In genomic region chr1:84599025-84599424, GRCm38 (mm10) we compare ENCODE assay signal across 21 mouse cellular contexts.
DNase-seq lines count a peak whose midpoint lies in the region; ATAC-seq and TF ChIP-seq lines count a peak whose summit lies in the region.
"Had no signal": no experiment of that assay in that cellular context is flagged by ENCODE, and none has a peak within 500 bp of the region (broad histone marks: within the 10 kb centered on the region; RNA-seq: fewer than 3 reads in every experiment).

No protein-coding gene starts in this region.

- dilution Hi-C loops in CH12.LX (cut with MboI; ENCODE audit: extremely low pct_ligation_motif_present, extremely low pct_unique_long_range_greater_than_20kb, low sequenced_read_pairs): no loop called here

- H3K4me1 ChIP-seq in forebrain, postnatal 0 days (ENCODE audit: insufficient read depth): no peaks in the 10 kb centered on the region
- peaks cover 8% of the 10 kb centered on the region for H3K4me1 ChIP-seq in forebrain, embryonic 16.5 days (replicated peaks; ENCODE audit: control insufficient read depth, insufficient read depth, low read length)
- 0 out of 2 replicates have a peak, but pooled peaks cover 9% of the 10 kb centered on the region for H3K4me1 ChIP-seq in midbrain, embryonic 13.5 days (replicated peaks)
- H3K4me1 ChIP-seq in midbrain, embryonic 10.5 days: no peaks in the 10 kb centered on the region
- peaks cover 0 to 8% of the 10 kb centered on the region in 2 experiments; a peak in 2 of 4 replicates for H3K4me1 ChIP-seq in CH12.LX (ENCODE audit: control insufficient read depth in 1 of 2, insufficient read depth in 2 of 2)
- no peaks in the 10 kb centered on the region for H3K4me1 ChIP-seq in midbrain, postnatal 0 days (ENCODE audit: insufficient read depth, low read length)
- H3K4me1 ChIP-seq: embryonic facial prominence, embryonic 13.5 days; forebrain, embryonic 13.5 days; heart, embryonic 10.5 days had no signal

- H3K9ac ChIP-seq in forebrain, postnatal 0 days: no peak overlapping the region
- no peak overlapping the region for H3K9ac ChIP-seq in forebrain, embryonic 16.5 days (replicated peaks; ENCODE audit: low read depth, low read length)
- H3K9ac ChIP-seq in midbrain, embryonic 13.5 days (replicated peaks): no peak overlapping the region
- H3K9ac ChIP-seq in CH12.LX (ENCODE audit: insufficient read depth, low read depth): no peak overlapping the region
- H3K9ac ChIP-seq in midbrain, postnatal 0 days (replicated peaks; ENCODE audit: low read length, poor library complexity, severe bottlenecking): no peak overlapping the region
- H3K9ac ChIP-seq: embryonic facial prominence, embryonic 13.5 days; forebrain, embryonic 13.5 days had no signal

- no peak for ATAC-seq in forebrain, postnatal 0 days
- no peak for ATAC-seq in forebrain, embryonic 16.5 days
- ATAC-seq in midbrain, embryonic 13.5 days: no peak
- ATAC-seq in midbrain, postnatal 0 days (ENCODE audit: low FRiP score): no peak
- ATAC-seq: activated CD4-positive, CD25-positive, alpha-beta regulatory T cell, adult 4 months; forebrain, embryonic 13.5 days; inflammation-experienced regulatory T-cells, adult 6 months; Patski had no signal

- H3K27ac ChIP-seq in forebrain, postnatal 0 days (ENCODE audit: low read depth, low read length): 0 out of 2 replicates have a peak overlapping the region, but pooled peaks have one; percentile 15
- no peak overlapping the region for H3K27ac ChIP-seq in forebrain, embryonic 16.5 days (ENCODE audit: low read length)
- peak overlapping the region; percentile 56 for H3K27ac ChIP-seq in midbrain, embryonic 13.5 days
- H3K27ac ChIP-seq in midbrain, embryonic 10.5 days (replicated peaks): no peak overlapping the region
- no peak overlapping the region for H3K27ac ChIP-seq in CH12.LX (ENCODE audit: insufficient read depth, low read depth)
- peak overlapping the region; percentile 18 for H3K27ac ChIP-seq in midbrain, postnatal 0 days (ENCODE audit: low read depth, low read length)
- H3K27ac ChIP-seq: embryonic facial prominence, embryonic 13.5 days; forebrain, embryonic 13.5 days; heart, embryonic 10.5 days had no signal

- no peak for TF ChIP-seq CTCF in forebrain, postnatal 0 days (IDR thresholded peaks at IDR 0.05; ENCODE audit: low read depth)
- TF ChIP-seq CTCF in CH12.LX (conservative IDR thresholded peaks at IDR 0.05 in 1 of 2, IDR thresholded peaks at IDR 0.05 in 1 of 2; ENCODE audit: low read depth in 2 of 2, low read length in 2 of 2): no peak
- no peak for TF ChIP-seq CTCF in midbrain, postnatal 0 days (IDR thresholded peaks at IDR 0.05)

- no peak for TF ChIP-seq RAD21 in CH12.LX (IDR thresholded peaks at IDR 0.05; ENCODE audit: low read depth, low read length)

- H3K9me3 ChIP-seq in forebrain, postnatal 0 days (ENCODE audit: low read length): no peaks in the 10 kb centered on the region
- peaks cover 2% of the 10 kb centered on the region; the same call in 1 of the 2 replicates for H3K9me3 ChIP-seq in forebrain, embryonic 16.5 days (ENCODE audit: control insufficient read depth, low read length)
- H3K9me3 ChIP-seq in midbrain, embryonic 13.5 days: no peaks in the 10 kb centered on the region
- 0 out of 2 replicates have a peak, but pooled peaks cover 3% of the 10 kb centered on the region for H3K9me3 ChIP-seq in midbrain, embryonic 10.5 days (replicated peaks)
- no peaks in the 10 kb centered on the region for H3K9me3 ChIP-seq in CH12.LX (replicated peaks; ENCODE audit: low read length)
- no peaks in the 10 kb centered on the region for H3K9me3 ChIP-seq in midbrain, postnatal 0 days (ENCODE audit: low read length)
- H3K9me3 ChIP-seq: embryonic facial prominence, embryonic 13.5 days; forebrain, embryonic 13.5 days; heart, embryonic 10.5 days had no signal

- WGBS in forebrain, postnatal 0 days: 86% methylated on average over 5 of the region's 5 CpGs
- WGBS in forebrain, embryonic 16.5 days: 82% methylated on average over 5 of the region's 5 CpGs
- WGBS in midbrain, embryonic 13.5 days: 91% methylated on average over 5 of the region's 5 CpGs
- 93% methylated on average over 5 of the region's 5 CpGs for WGBS in midbrain, embryonic 10.5 days
- WGBS in midbrain, postnatal 0 days: 95% methylated on average over 5 of the region's 5 CpGs

- no peak for TF ChIP-seq POLR2A in CH12.LX (IDR thresholded peaks at IDR 0.05; ENCODE audit: low read depth, low read length)

- DNase-seq in forebrain, postnatal 0 days: no peak
- DNase-seq in midbrain, embryonic 10.5 days (ENCODE audit: low spot score): no peak
- peak; percentile 15 for DNase-seq in CH12.LX (ENCODE audit: extremely low read depth)
- no peak for DNase-seq in midbrain, postnatal 0 days (ENCODE audit: low spot score)
- no peak for DNase-seq in testis, postnatal 10 days (ENCODE audit: low spot score)
- DNase-seq: adrenal gland, postnatal 14 days; cerebellum, adult 11-12 months; cerebellum, adult 9-11 months; cerebellum, postnatal 36 days; gastrocnemius, postnatal 10 days; heart, adult 18-20 months; heart, postnatal 10 days; heart, postnatal 4 days had no signal

- no peak overlapping the region for H3K4me3 ChIP-seq in forebrain, postnatal 0 days (ENCODE audit: low read depth, low read length)
- no peak overlapping the region for H3K4me3 ChIP-seq in forebrain, embryonic 16.5 days (replicated peaks; ENCODE audit: low read length)
- H3K4me3 ChIP-seq in midbrain, embryonic 13.5 days (replicated peaks): no peak overlapping the region
- H3K4me3 ChIP-seq in midbrain, embryonic 10.5 days: no peak overlapping the region
- no peak overlapping the region for H3K4me3 ChIP-seq in CH12.LX (replicated peaks in 1 of 3; ENCODE audit: low read depth in 2 of 3, low read length in 2 of 3, poor library complexity in 1 of 3)
- no peak overlapping the region for H3K4me3 ChIP-seq in midbrain, postnatal 0 days (ENCODE audit: low read depth, low read length)
- H3K4me3 ChIP-seq: embryonic facial prominence, embryonic 13.5 days; forebrain, embryonic 13.5 days; heart, embryonic 10.5 days had no signal

- no peak overlapping the region for H3K4me2 ChIP-seq in forebrain, postnatal 0 days (ENCODE audit: low read depth)
- H3K4me2 ChIP-seq in forebrain, embryonic 16.5 days (ENCODE audit: low read length): no peak overlapping the region
- no peak overlapping the region for H3K4me2 ChIP-seq in midbrain, embryonic 13.5 days (replicated peaks)
- no peak overlapping the region for H3K4me2 ChIP-seq in CH12.LX (ENCODE audit: insufficient read depth, low read depth, poor library complexity, severe bottlenecking)
- H3K4me2 ChIP-seq in midbrain, postnatal 0 days (ENCODE audit: low read depth, low read length, poor library complexity, severe bottlenecking): no peak overlapping the region
- H3K4me2 ChIP-seq: embryonic facial prominence, embryonic 13.5 days; forebrain, embryonic 13.5 days had no signal

- peak; percentile 49 for TF ChIP-seq EP300 in CH12.LX (IDR thresholded peaks at IDR 0.05; ENCODE audit: low read length)

- H3K27me3 ChIP-seq in forebrain, postnatal 0 days (ENCODE audit: insufficient read depth, low read length): no peaks in the 10 kb centered on the region
- no peaks in the 10 kb centered on the region for H3K27me3 ChIP-seq in forebrain, embryonic 16.5 days (replicated peaks; ENCODE audit: control insufficient read depth, insufficient read depth, low read length)
- no peaks in the 10 kb centered on the region for H3K27me3 ChIP-seq in midbrain, embryonic 13.5 days
- no peaks in the 10 kb centered on the region for H3K27me3 ChIP-seq in midbrain, embryonic 10.5 days (ENCODE audit: low read depth, poor library complexity, severe bottlenecking)
- no peaks in the 10 kb centered on the region for H3K27me3 ChIP-seq in CH12.LX (replicated peaks)
- H3K27me3 ChIP-seq in midbrain, postnatal 0 days (ENCODE audit: insufficient read depth, low read length): no peaks in the 10 kb centered on the region
- H3K27me3 ChIP-seq: embryonic facial prominence, embryonic 13.5 days; forebrain, embryonic 13.5 days had no signal

- in situ Hi-C loops in CH12.LX (cut with MboI; ENCODE audit: low pct_ligation_motif_present, low pct_unique_long_range_greater_than_20kb, low sequenced_read_pairs): no loop called here

- H3K36me3 ChIP-seq in forebrain, postnatal 0 days (ENCODE audit: insufficient read depth): no peaks in the 10 kb centered on the region
- no peaks in the 10 kb centered on the region for H3K36me3 ChIP-seq in forebrain, embryonic 16.5 days (ENCODE audit: control insufficient read depth, insufficient read depth)
- H3K36me3 ChIP-seq in midbrain, embryonic 13.5 days: no peaks in the 10 kb centered on the region
- no peaks in the 10 kb centered on the region for H3K36me3 ChIP-seq in midbrain, embryonic 10.5 days
- H3K36me3 ChIP-seq in CH12.LX (replicated peaks in 1 of 2; ENCODE audit: control insufficient read depth in 1 of 2, insufficient read depth in 1 of 2, low read length in 1 of 2): no peaks in the 10 kb centered on the region
- no peaks in the 10 kb centered on the region for H3K36me3 ChIP-seq in midbrain, postnatal 0 days (ENCODE audit: insufficient read depth, low read length)
- H3K36me3 ChIP-seq: embryonic facial prominence, embryonic 13.5 days; heart, embryonic 10.5 days had no signal

- H3K79me2 ChIP-seq in CH12.LX (replicated peaks; ENCODE audit: control insufficient read depth, extremely low read depth, insufficient read depth, poor library complexity, severe bottlenecking): no peaks in the 10 kb centered on the region

TF ChIP-seq in CH12.LX, 34 proteins besides CTCF, POLR2A, EP300 and RAD21:
- TF ChIP-seq PAX5 (IDR thresholded peaks at IDR 0.05; ENCODE audit: low read length) (no peak), CHD2 (IDR thresholded peaks at IDR 0.05; ENCODE audit: low read length) (no peak), MEF2A (IDR thresholded peaks at IDR 0.05; ENCODE audit: borderline replicate concordance, low read depth, low read length) (no peak), IRF4 (IDR thresholded peaks at IDR 0.05; ENCODE audit: low read depth, low read length) (peak; percentile 78), MAFK (IDR thresholded peaks at IDR 0.05; ENCODE audit: insufficient replicate concordance, low read length) (no peak), BHLHE40 (IDR thresholded peaks at IDR 0.05; ENCODE audit: low read depth, low read length) (0 out of 2 replicates have a peak, but pooled peaks have one; percentile 6), MAX (IDR thresholded peaks at IDR 0.05; ENCODE audit: low read length) (no peak), JUN (IDR thresholded peaks at IDR 0.05; ENCODE audit: insufficient read depth, low read depth, low read length) (peak; percentile 34; the same call in 1 of the 2 replicates), JUND (conservative IDR thresholded peaks at IDR 0.05; ENCODE audit: low read depth, low read length) (peak; percentile 59), MAZ (IDR thresholded peaks at IDR 0.05; ENCODE audit: low read depth, low read length) (no peak)

Comparison
In these comparisons a context has a peak if more than half of its experiments do, and no peak if none do; other contexts are left out.
1. H3K27ac ChIP-seq: peak in forebrain, postnatal 0 days (single experiment), midbrain, embryonic 13.5 days (single experiment) and midbrain, postnatal 0 days (single experiment); none in forebrain, embryonic 16.5 days (single experiment), midbrain, embryonic 10.5 days (single experiment) and CH12.LX (single experiment).